Mouse (Mus musculus) kidney, postnatal 4 days (tissue): Measurements from ENCODE around the gene Iba57.

ENCODE experiments used
- DNase-seq, 2 experiments: peaks; one replicate each; pipeline ENCODE4 v3.0.0; 2021; ENCODE audit warnings: mixed read lengths in 2 of 2

Gene Iba57

GRCm38 (mm10) chr11:59132065-59132464, 31.5 kb downstream of the Iba57 start:
- no peak for DNase-seq

GRCm38 (mm10) chr11:59131348-59131919, 32.1 kb downstream of the Iba57 start:
- DNase-seq = no peak

GRCm38 (mm10) chr11:59130782-59131181, 32.8 kb downstream of the Iba57 start:
- no peak for DNase-seq

- no peak for DNase-seq
These were observed 57.6 kb downstream of the Iba57 start for GRCm38 (mm10) chr11:59105945-59106344.
